Mouse (Mus musculus) spleen, adult 12 weeks (tissue): ENCODE measurements around the gene Olfr366.
"Not testable (repeated sequence)": the region's sequence is repeated elsewhere in the genome, so short reads cannot be mapped to it uniquely, and the experiment has no call there.

Experiments
- DNase-seq: peaks from one replicate; pipeline ENCODE4 v3.0.0; 2022; ENCODE audit warnings: low spot score

Olfr366 gene

DNA sequence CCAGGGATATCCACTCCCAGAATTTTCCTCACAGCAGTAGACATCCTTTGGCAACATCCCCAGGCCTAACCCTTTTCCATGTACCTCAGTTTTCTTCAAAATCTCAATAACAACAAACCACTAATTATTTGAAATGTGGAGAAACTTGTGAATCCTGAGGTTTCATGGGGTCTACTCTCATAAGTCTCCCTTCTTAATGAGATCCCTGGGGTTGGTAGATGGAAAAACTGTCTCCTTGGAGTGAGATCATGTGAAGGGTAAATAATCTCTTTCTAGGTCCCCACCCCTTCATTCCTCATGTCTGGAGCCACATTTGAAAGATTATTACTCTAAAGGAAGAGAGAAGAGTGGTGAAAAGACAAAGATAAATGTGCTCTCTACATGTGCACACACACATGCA is at the start of gene Olfr366:
Gene Olfr366 (plus strand): TSS at position 301 of the 400 bp plus-strand sequence.
- no peak for DNase-seq

DNA sequence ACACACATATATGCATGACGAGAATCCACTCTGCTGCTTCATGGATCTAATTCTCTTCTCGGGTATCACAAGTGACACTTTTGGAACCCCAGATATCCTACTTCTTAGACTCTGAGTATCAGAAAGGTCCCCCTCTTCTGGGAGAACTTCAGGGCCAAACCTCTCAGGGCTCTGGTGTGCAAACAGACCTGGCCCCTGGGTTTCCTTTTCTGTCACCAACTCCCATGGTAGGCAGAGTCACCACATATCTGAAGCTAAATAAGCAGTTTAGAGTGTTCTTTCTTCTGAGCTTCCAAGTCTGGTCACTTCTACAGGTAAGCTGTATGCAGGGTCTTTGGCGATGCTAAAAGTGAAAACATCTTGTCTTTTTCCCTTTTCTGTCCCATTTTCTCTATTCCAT is 23.5 kb upstream of the Olfr366 start, which contains the start of gene Olfr365:
Gene Olfr365 (plus strand): TSS at position 301 of the 400 bp plus-strand sequence.
- DNase-seq: no peak

DNA sequence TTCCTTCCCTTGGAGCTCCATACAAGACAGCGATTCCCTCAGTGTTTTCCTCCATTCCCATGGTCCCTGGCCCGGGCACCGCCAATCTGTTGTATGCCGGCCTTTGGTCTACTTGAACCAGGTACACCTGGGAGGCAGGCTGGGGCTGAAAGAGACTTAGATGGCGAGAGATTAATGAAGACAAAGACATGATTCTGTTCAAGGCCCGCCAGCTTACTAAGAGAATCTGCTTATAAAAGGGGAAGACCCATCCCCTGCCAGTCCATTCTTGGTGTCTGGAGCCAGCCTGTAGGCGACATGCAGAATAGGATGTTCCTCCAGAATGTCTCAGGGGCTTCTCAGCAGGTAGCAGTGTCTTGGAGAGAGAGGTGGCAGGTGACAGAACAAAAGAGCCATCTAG is 50.4 kb downstream of the Olfr366 start:
- not testable (repeated sequence) for DNase-seq
